Mouse (Mus musculus) right cerebral cortex, adult 2 months (tissue): Measurements from ENCODE around the gene Sgtb.

Experiments used
- DNase-seq, 2 experiments: peaks; one replicate each; pipeline ENCODE4 v3.0.0; 2021 to 2022; ENCODE audit warnings: low spot score in 2 of 2

Gene Sgtb

DNA sequence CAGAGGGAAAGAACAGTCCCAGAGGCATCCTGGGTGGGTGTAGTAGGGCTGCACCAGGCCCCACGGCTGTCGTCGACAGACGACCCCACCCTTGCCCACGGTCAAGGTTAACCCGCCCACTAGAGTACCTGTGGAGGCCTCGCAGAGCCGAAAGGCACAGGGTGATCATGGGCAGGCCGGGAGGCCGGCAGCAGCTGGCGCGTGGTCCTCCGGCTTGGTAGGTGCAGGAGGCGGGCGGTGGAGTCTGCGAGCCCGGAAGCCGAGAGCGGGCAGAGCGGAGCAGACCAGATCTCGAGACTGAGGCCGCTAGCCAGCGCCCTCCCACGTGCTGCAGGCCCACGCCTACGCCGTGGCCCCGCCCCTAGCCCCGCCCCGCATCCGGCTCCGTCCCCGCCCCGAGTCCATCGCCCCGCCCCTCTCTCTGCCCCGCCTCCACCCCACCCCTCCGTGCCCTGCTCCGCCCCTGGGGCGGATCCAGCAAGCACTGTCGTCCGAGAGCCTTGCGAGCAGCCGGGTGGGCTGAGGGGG lies at the start of gene Sgtb, which contains the start of gene Nln:
Gene Sgtb (plus strand): TSS at position 454 of the 528 bp plus-strand sequence.
Gene Nln (minus strand): TSS at position 327 of the 528 bp plus-strand sequence.
- DNase-seq, result peak; percentile 76 to 83

DNA sequence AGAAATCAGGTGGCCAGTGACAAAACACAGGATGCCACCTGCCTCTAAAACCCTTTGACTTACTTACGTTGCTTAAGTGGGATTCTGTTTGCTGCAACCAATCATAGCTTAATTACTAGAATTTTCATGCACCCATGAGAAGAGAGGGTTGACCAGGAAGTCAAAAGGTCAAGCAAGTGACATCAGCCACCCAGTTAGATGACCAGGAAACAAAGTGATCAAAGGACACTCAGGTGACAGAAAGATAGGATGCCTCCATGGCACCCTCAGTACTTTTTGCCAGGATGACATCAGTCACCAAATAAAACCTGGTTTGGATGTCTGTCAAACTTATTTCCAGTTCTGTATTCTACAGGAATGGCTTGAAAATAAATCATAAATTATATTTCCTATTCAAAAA lies 49.3 kb upstream of the Sgtb start:
- DNase-seq, result no peak

DNA sequence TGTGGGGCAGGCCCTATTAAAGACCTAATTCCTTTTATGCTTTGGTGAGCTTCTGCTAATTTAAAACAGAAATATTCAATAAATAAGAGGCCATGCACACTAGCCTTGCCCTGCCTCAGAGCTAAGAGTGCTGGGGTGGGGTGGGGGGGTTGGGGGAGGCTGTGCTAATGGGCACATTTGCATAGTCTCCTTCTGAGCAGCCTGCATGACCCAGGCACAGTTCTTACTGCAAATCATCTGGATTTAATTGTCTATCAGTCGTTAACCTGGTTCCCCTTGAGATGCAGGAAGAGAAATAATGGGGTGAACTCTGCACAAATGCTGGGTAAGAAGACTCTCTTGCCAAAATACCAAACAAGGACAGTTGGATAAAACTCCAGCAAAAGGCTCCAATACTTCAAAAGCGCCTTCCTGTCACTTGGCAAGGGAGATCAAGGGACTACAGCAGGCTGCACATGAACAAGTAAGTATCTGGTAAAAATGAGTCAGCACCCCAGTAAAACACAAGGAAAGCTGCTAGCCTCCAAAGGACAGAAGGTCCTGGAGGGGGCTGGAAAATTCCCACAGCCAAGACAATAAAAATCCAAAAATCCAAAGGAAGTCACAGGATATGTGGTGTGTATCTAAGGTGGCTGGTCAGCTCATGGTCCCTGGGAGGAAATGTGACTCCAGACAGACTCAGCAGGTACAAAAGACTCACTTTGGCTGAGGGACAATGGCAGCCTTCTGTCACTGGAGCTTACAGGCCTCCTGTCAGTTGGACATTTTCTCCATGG lies 47.4 kb upstream of the Sgtb start:
- DNase-seq, result no peak

GRCm38 (mm10) chr13:104063061-104063460 lies 46.5 kb upstream of the Sgtb start:
- DNase-seq, result no peak

DNA sequence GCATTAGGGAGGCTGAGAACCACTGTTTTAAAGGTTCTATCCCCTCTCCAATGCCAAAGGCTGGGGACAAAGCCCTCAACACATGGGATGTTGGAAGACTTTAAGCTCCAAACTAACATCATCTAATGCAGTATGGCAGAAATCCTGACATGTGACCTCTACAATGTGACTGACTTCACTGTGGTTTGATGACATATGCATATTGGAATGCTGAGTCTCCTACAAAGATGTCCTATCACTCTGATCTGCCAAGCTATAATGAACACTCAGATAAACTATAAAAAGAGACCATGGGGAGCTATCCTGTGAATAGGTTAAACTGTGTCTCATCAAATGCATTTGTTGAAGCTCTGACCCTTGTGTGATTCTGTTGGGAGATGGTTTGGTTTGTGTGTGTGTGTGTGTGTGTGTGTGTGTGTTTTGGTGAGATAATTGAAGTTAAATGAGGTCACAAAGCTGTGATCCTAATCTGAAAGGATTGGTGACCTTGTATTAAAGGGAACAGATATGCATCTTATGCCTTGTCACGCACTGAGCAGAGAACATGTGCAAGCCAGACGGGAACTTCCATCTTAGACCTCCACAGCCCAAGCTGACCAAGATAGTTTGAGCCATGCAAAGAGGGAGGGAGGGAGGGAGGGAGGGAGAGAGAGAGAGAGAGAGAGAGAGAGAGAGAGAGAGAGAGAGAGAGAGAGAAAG lies 43.7 kb upstream of the Sgtb start:
- DNase-seq, result no peak

DNA sequence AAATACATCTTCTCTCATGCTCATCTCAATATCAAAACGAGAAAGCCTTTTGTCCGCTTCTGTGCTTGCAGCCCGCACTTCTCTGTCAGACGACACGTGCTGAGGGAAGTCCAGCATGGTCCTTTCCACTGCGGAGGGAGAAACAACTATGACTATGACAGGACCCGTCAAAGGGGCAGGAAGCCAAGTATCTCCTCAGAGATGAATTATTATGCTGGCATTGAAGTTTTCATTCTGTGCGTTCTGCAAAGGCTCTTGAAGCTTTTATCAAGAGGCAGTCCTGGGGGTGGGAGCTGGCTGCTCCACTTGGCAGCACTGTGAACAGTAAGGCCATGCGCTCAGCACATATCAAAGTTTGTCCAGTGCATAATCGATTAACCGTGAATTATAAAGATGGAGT lies 40.3 kb upstream of the Sgtb start:
- DNase-seq, result no peak

- no peak for DNase-seq
Measured at GRCm38 (mm10) chr13:104070703-104071102, 38.8 kb upstream of the Sgtb start.

DNA sequence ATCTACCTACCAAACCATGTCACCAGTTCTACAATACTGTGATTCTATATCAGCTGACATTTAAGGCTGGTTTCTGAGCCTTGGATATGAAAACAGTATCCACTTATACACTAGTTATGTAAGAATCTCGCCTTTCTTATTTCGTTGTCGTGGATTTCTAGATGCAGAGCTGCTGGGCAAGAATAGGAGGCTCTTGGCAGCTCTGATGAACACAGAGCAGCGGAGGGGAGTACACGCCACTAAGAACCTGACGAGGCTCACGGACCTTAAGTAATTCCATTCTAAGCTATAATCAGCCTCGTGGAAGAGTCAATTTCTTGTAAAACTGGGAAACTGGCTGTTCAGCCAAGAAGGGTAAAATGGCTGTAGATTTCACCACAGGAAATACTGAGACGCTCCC lies 37.2 kb upstream of the Sgtb start:
- DNase-seq, result peak; percentile 19 to 37

- DNase-seq, result no peak
Measured at GRCm38 (mm10) chr13:104074230-104074629, 35.3 kb upstream of the Sgtb start.

DNA sequence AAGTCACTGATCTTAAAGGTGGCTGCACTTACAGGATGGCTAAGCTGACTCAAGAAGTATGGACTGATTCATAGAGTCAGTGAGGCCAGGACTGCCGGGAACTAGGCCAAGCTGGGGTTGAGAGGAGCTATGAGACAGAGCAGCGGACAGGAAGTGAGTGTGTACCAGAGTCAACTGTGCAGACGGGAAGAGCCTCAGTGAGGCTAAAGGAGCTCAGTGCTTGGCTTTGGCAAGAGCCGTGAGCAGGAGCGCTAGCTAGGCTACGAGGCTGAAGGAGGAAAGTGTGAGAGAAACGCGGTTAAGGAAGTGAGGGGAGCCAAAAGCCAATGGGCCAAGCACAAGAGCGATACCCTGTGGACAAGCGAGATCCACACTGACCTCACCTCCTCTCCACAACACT lies 34.8 kb upstream of the Sgtb start:
- DNase-seq, result no peak

DNA sequence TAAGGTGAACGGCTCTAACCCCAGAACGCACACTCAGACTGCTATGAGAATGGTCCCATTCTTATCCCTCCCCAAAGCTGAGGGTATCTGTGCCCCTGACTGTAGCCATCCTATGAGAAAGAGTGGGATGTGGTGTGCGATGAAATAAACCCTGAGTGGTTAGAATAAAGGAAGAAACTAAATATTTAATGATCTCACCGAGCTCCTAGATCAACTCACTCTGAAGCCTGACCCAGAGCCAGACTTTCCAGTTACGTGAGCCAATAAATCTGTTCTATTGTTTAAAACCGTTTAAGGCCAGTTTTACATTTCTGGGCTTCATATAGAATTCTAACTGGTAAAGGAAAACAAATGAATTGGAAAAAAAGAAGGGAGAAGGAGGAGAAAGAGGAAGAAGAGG lies 32.5 kb upstream of the Sgtb start:
- DNase-seq, result no peak

DNA sequence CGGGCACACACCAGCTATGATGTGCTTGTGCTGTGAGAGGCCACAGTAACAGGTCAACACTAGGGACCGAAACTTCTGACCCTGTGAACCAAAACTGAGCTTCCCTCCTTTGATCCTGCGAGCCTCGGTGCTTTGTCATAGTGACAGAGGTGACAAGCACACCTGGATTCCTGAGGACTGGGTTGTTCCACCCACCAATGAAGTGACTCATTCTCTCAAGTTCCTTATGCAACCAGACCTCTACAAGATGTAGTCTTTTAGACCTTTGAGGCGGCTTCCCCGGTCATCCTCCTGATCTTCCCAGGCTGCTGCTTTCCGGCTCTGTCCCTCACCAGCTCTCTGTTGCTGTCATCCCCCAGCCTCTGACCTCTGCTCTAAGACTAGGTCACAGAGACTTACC lies 27.0 kb upstream of the Sgtb start:
- DNase-seq, result no peak

GRCm38 (mm10) chr13:104084600-104084999 lies 24.9 kb upstream of the Sgtb start:
- no peak for DNase-seq

DNA sequence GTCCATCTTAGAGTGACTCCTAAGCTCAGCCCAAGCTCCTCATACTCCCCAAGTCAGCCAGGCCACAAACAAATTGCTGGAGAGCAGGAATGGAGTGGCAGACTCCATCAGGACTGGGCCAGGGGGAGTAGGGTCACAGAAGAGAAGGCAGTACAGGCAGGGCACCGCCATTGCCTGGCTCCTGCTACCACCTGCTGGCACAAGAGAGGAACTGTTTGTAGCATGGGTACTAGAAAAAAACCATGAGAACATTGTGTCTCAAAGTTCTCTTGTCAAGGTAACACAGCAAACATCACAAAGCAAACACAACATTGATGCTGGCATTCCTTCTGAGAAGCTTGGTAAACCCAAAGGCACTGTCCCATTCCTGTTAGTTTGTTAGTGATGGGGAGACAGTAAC lies 20.2 kb upstream of the Sgtb start:
- DNase-seq, result no peak

GRCm38 (mm10) chr13:104091734-104092133 lies 17.8 kb upstream of the Sgtb start:
- no peak for DNase-seq

DNA sequence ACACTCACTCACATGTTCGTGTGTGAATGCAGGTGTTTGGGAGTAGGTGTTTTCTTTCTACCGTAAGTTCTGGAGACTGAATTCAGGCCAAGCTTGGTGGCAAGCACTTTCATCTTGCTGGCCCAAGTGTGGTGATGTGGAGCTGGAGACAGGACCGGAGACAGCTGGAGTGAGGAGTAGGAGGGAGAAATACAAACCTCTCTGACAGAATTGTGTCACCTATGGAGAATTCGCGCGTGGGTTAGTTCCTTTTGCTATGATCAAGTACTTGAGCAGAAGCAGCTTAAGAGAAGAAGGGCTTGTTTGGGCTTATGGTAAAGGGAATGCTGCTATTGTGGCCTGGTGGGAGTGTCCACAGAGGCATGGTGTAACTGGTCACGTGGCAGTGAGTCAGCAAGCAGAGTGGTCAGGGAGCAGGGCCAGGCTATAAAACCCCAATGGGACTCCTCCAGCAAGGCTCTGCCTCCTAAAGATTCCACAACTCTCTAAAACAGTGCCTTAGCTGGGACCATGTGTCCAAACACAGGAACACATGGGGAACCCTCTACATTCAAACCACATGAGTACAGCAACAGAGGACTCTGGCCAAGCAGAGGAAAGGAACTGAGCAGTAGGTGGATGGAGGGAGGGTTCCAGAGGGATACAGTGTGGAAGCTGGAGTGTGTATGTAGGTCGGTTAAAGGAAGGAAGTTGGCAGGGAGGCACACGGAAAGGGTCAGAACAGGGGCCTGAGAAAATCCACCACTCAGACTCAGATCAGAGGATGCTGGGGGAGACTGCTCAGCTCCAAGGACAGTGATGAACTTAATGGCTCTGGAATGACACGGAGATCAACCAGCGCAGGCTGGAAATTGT lies 14.8 kb upstream of the Sgtb start:
- no peak for DNase-seq

GRCm38 (mm10) chr13:104095955-104096354 lies 13.6 kb upstream of the Sgtb start:
- DNase-seq, result no peak

- no peak for DNase-seq
Measured at GRCm38 (mm10) chr13:104097190-104097589, 12.4 kb upstream of the Sgtb start.

GRCm38 (mm10) chr13:104100416-104100815 lies 9.1 kb upstream of the Sgtb start:
- DNase-seq, result no peak

- no peak for DNase-seq
Measured at GRCm38 (mm10) chr13:104101606-104102235, 7.8 kb upstream of the Sgtb start.

GRCm38 (mm10) chr13:104108651-104109287 lies 772 bp upstream of the Sgtb start:
- peak; percentile 21 to 23 for DNase-seq
